Mouse (Mus musculus): ENCODE measurements around the gene Rnf135.
"Not testable (repeated sequence)": the region's sequence is repeated elsewhere in the genome, so short reads cannot be mapped to it uniquely, and the experiment has no call there.

Gene Rnf135

GRCm38 (mm10) chr11:80163362-80164116 is 20.1 kb upstream of the Rnf135 start:
- no peak for DNase-seq

- DNase-seq: no peak
These were observed 19.4 kb upstream of the Rnf135 start for GRCm38 (mm10) chr11:80164224-80164623.

- no peak for DNase-seq
These were observed 15.5 kb upstream of the Rnf135 start for GRCm38 (mm10) chr11:80168121-80168520.

- peak in 1 of 2 experiments; percentile 40 for DNase-seq
These were observed 14.9 kb upstream of the Rnf135 start for GRCm38 (mm10) chr11:80168611-80169249.

GRCm38 (mm10) chr11:80169629-80170028 is 14.0 kb upstream of the Rnf135 start:
- no peak for DNase-seq

- no peak for DNase-seq
These were observed 13.3 kb upstream of the Rnf135 start for GRCm38 (mm10) chr11:80170351-80170750.

GRCm38 (mm10) chr11:80171884-80172283 is 11.8 kb upstream of the Rnf135 start:
- DNase-seq: no peak

GRCm38 (mm10) chr11:80173963-80174670 is 9.5 kb upstream of the Rnf135 start:
- DNase-seq: no peak

GRCm38 (mm10) chr11:80176911-80177895 is 6.4 kb upstream of the Rnf135 start:
- no peak for DNase-seq

GRCm38 (mm10) chr11:80178316-80178715 is 5.3 kb upstream of the Rnf135 start:
- DNase-seq: no peak

- DNase-seq: no peak
These were observed 2.5 kb upstream of the Rnf135 start for GRCm38 (mm10) chr11:80181021-80181749.

- DNase-seq: not testable (repeated sequence)
These were observed 472 bp upstream of the Rnf135 start for GRCm38 (mm10) chr11:80183054-80183704.

- no peak for DNase-seq
These were observed 950 bp downstream of the Rnf135 start for GRCm38 (mm10) chr11:80184531-80185071.

GRCm38 (mm10) chr11:80185441-80185976 is 1.9 kb downstream of the Rnf135 start:
- DNase-seq: not testable (repeated sequence)

- peak; percentile 61 to 78 for DNase-seq
These were observed 6.6 kb downstream of the Rnf135 start for GRCm38 (mm10) chr11:80190280-80190679.

GRCm38 (mm10) chr11:80193827-80194226 is 10.2 kb downstream of the Rnf135 start:
- DNase-seq: no peak

GRCm38 (mm10) chr11:80196351-80196750 is 12.7 kb downstream of the Rnf135 start:
- no peak for DNase-seq

GRCm38 (mm10) chr11:80199316-80199715 is 15.7 kb downstream of the Rnf135 start:
- no peak for DNase-seq

GRCm38 (mm10) chr11:80199773-80200172 is 16.1 kb downstream of the Rnf135 start:
- DNase-seq: no peak

- DNase-seq: peak; percentile 16 to 33
These were observed 16.7 kb downstream of the Rnf135 start for GRCm38 (mm10) chr11:80200326-80200725.

- no peak for DNase-seq
These were observed 18.6 kb downstream of the Rnf135 start for GRCm38 (mm10) chr11:80202296-80202695.
